Mouse (Mus musculus): Measurements from ENCODE around the gene Aadacl2. TPM values are rescaled to one million over a fixed set of nuclear protein-coding genes. Genes with fewer than 3 reads are reported as not detected.

Gene Aadacl2
- polyA plus RNA-seq, 1 experiment from 2014 or later = not detected

- no peak overlapping the region for H3K4me3 ChIP-seq
- no peak overlapping the region for H3K27ac ChIP-seq (replicated peaks)
- H3K9me3 ChIP-seq = no peaks in the 10 kb centered on the region
- no peak for ATAC-seq (ENCODE audit: extremely low read depth, insufficient number of reproducible peaks, low FRiP score, low TSS enrichment)
- 46% methylated on average over 1 of the region's 1 CpGs for WGBS
- no peaks in the 10 kb centered on the region for H3K4me1 ChIP-seq
- no peaks in the 10 kb centered on the region for H3K36me3 ChIP-seq
- H3K4me2 ChIP-seq = no peak overlapping the region
- H3K9ac ChIP-seq = no peak overlapping the region
- H3K27me3 ChIP-seq (replicated peaks) = no peaks in the 10 kb centered on the region
Observed at GRCm38 (mm10) chr3:60057809-60058082, 51.2 kb downstream of the Aadacl2 start.

Other genes with a start within 250 kb of the Aadacl2 start
- not detected in 2 replicates for gene Gm8298, start 145.7 kb upstream of the Aadacl2 start, polyA plus RNA-seq (2015; fragmentation: Nextera tagmentation; extraction: Ambion mirVana)
- gene C130079G13Rik, start 81.5 kb upstream of the Aadacl2 start, polyA plus RNA-seq (2015; fragmentation: Nextera tagmentation; extraction: Ambion mirVana) = not detected in 2 replicates
- gene Aadac, start 19.0 kb downstream of the Aadacl2 start, polyA plus RNA-seq (2015; fragmentation: Nextera tagmentation; extraction: Ambion mirVana) = 0.48 and 5.4 TPM in 2 replicates
- gene Sucnr1, start 75.1 kb downstream of the Aadacl2 start, polyA plus RNA-seq (2015; fragmentation: Nextera tagmentation; extraction: Ambion mirVana) = not detected in 2 replicates